Mouse (Mus musculus) gastrocnemius, postnatal 10 days (tissue): Measurements from ENCODE around the gene Smarcd3. TPM values are rescaled to one million over a fixed set of nuclear protein-coding genes. Genes with fewer than 3 reads are reported as not detected.
"Not testable (repeated sequence)": the region's sequence is repeated elsewhere in the genome, so short reads cannot be mapped to it uniquely, and the experiment has no call there.

Experiments used
- DNase-seq: peaks from one replicate; pipeline ENCODE4 v3.0.0; 2021; ENCODE audit warnings: mixed read lengths
- microRNA-seq, 2 experiments: library from miRNA; unstranded; fragments of <30 nt; microRNA quantifications; one replicate each; pipeline ENCODE4 v1.2.0; 2021
- total RNA-seq, 2 experiments: library from RNA; stranded (reverse); gene quantifications; 2 replicates each; pipeline ENCODE4 v1.2.3; 2021

The Smarcd3 gene
- total RNA-seq, 2 experiments from 2014 or later, result 122 to 132 TPM

DNA sequence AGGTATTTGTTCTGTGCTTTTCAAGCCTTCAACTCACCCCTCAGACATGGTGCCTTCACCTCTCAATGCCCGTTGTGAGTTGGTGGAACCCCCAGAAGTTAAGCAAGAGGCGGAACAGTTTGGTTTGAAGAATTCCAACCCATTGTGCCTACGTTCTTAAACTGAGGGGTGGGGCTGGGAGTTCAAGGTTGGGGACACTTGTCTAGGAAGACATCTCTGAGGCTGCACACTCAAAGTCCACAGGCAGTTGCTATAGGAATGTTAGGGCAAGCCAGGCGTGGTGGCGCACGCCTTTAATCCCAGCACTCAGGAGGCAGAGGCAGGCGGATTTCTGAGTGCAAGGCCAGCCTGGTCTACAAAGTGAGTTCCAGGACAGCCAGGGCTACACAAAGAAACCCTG lies 68.9 kb downstream of the Smarcd3 start:
- not testable (repeated sequence) for DNase-seq

DNA sequence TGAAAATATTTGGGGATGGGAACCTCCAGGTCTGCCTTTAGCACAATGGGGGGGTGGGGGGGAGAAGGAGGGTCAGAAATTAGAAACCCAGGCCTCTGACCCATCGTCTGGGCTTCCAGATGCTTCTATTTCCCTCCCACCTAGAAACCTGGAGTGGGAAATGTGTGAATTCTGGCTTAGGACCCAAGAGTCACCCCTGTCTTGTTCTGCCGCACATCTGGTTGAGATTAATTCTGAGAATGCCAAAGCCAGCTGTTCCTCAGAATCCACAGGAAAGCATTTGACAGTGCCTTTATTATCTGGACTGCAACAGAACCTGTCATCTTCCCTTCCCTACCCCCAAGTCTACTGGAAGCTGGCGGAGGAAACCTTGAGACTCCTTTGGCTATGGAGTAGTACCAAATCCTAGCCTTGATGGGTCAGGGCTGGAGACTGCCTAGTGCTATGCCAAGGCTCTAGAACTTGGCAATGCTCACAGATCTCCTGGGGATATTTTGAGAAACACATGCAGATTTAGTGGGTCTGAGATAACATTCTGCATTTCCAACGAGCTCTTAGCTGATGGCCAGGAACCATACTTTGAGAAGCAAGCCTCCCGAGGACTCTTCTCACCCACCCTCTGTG lies 70.5 kb downstream of the Smarcd3 start:
- DNase-seq, result no peak

DNA sequence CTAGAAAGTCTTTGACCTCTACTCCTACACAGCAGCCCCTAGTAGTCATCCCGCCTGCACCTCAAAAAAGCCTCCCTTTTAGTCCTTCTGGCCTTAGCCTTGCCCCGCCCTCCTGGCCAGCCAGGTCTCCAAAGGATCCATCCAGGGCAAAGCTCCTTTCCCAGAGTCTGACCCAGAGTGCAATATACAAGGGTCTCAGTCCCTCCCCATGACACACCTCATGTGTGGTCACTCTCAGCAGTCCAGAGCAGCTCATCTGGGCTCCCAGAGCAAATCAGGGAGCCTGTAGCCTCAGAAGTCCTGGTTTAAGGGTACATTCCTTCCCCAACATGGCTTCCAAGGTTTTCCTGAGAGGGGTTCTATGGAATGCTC lies 72.9 kb downstream of the Smarcd3 start:
- no peak for DNase-seq

DNA sequence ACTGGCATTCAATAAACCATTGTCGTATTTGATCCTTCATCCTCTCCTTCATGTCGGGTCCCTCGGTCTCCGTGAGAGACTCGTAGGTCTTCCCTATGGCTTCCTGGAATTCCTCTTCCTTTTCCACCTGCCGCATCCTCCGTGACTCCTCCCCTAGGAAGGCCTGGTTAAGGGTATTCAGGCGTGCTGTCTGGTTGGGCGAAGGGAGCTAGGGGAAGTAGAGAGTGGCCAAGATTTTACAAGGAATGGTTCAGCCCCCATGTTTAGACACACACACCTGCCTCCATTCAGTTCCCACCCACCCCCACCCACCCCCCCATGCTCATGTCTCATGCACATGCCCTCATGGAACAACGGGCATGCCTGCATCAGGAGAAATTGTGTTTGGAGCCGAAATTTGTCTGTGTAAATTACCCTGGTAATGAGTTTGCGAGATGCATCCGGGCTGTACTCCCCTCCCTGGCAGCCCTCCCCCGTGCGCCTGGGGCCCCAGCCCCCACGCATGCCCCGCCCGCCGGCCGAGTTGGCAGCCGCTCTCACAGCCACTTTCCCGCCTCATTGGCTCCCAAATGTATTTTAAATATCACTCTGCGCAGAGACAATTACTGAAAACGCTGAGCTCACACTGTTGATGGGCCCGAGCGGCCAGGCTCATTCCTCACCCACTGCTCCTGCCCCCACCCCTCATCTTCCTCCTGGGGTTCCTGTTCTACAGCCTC lies 73.5 kb downstream of the Smarcd3 start:
- DNase-seq, result peak; percentile 53

DNA sequence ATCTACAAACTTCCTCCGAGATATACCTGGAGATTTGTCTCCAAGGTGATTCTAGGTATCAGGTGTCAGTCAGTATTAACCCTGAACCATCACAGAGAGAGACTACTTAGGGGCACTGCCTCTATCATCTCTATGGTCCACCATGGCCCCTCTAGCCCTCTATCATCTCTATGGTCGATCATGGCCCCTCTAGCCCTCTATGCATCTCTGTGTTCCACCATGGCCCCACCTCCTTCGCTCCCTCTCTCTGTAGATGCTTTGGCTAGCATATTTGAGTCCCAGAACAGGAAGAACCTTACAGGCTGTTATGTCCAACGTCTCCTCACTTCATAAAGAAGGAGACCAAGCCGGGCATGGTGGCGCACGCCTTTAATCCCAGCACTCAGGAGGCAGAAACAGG lies 81.6 kb downstream of the Smarcd3 start:
- DNase-seq, result no peak

DNA sequence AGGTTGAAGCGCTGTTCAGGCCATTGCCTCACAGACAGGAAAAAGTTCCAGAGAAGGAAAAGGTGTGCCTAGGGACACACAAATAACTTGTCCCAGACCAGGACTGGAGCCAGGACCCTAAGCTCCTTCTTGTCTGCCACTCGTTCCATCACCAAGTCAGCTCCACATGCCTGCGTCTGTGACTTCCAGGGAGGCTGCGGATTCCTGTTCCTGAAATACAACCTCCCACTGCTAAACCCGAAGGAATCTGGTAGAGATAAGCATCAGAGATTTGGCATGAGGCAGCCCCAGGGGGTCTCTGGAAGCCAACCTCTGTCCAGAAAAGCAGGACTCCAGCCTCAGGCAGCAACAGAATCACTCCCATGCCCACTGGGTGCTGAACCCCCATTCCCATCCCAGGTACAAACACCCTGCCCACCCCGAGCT lies 83.1 kb downstream of the Smarcd3 start:
- no peak for DNase-seq

Small RNA genes within 50 kb of the gene (microRNA-seq; reads per million reads assigned to microRNA genes)
- gene Mir671, result 144 to 182 reads per million in 2 experiments

Other genes starting within 250 kb of the Smarcd3 start
- under 1 TPM; 0.23 to 0.26 TPM for gene Atg9b, start 232.3 kb downstream of the Smarcd3 start, total RNA-seq
- gene Abcb8, start 230.7 kb downstream of the Smarcd3 start, total RNA-seq, result 10 to 100 TPM; 35.9 to 45.5 TPM
- under 1 TPM; 0.12 to 0.36 TPM for gene Asic3, start 211.0 kb downstream of the Smarcd3 start, total RNA-seq
- gene Cdk5, start 200.9 kb downstream of the Smarcd3 start, total RNA-seq, result 10 to 100 TPM; 15.5 to 17.5 TPM
- gene Slc4a2, start 200.6 kb downstream of the Smarcd3 start, total RNA-seq, result 10 to 100 TPM; 26.2 to 39.8 TPM
- 100 to 1,000 TPM; 124 to 142 TPM for gene Fastk, start 179.1 kb downstream of the Smarcd3 start, total RNA-seq
- gene Tmub1, start 176.6 kb downstream of the Smarcd3 start, total RNA-seq, result 1 to 10 TPM; 9.0 to 9.9 TPM
- 10 to 100 TPM; 61.0 to 61.8 TPM for gene Agap3, start 172.2 kb downstream of the Smarcd3 start, total RNA-seq
- not detected for gene Gbx1, start 97.2 kb downstream of the Smarcd3 start, total RNA-seq
- gene Asb10, start 83.4 kb downstream of the Smarcd3 start, total RNA-seq, result 10 to 100 TPM; 31.3 to 37.4 TPM
- not detected for gene 4931409K22Rik, start 67.6 kb downstream of the Smarcd3 start, total RNA-seq
- 10 to 100 TPM; 66.4 to 74.0 TPM for gene Abcf2, start 46.9 kb downstream of the Smarcd3 start, total RNA-seq
- 10 to 100 TPM; 19.6 to 29.4 TPM for gene Chpf2, start 37.7 kb downstream of the Smarcd3 start, total RNA-seq
- 10 to 100 TPM; 22.8 to 24.3 TPM for gene Nub1, start 61.1 kb upstream of the Smarcd3 start, total RNA-seq
- gene Wdr86, start 106.3 kb upstream of the Smarcd3 start, total RNA-seq, result 1 to 10 TPM in 1 of 2 experiments, under 1 TPM in 1; 0.70 to 1.2 TPM
- not detected for gene Crygn, start 133.6 kb upstream of the Smarcd3 start, total RNA-seq
- 10 to 100 TPM; 62.2 to 62.8 TPM for gene Rheb, start 218.2 kb upstream of the Smarcd3 start, total RNA-seq